In the genomic region with DNA sequence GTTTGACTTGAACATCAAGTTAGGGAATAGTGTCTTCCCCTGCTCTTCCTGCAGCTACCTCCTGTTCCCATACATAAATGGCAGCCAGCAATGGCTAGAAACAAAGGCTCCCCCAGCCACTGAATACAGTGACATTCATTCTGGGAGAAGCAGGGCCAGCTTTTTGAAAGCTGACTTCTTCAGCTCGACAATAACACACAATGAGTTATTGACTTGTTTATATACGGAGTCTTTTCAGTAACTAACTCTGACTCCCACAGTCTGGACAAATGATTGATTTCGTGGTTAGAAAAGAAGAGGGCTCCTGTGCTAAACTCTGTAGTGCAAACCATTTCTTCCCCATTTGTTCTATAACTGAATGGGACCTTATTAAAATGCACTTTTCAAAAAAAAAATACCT, we compare ENCODE assay signal across 25 mouse cellular contexts.
DNase-seq lines count a peak whose midpoint lies in the region; ATAC-seq and TF ChIP-seq lines count a peak whose summit lies in the region.
"Had no signal": no experiment of that assay in that cellular context is flagged by ENCODE, and none has a peak within 500 bp of the region (broad histone marks: within the 10 kb centered on the region; RNA-seq: fewer than 3 reads in every experiment).

No protein-coding gene starts in this region.

- H3K4me2 ChIP-seq in midbrain, postnatal 0 days (ENCODE audit: low read depth, low read length, poor library complexity, severe bottlenecking) = no peak overlapping the region
- H3K4me2 ChIP-seq in midbrain, embryonic 13.5 days (replicated peaks) = no peak overlapping the region
- no peak overlapping the region for H3K4me2 ChIP-seq in hindbrain, embryonic 14.5 days (replicated peaks)
- H3K4me2 ChIP-seq: embryonic facial prominence, embryonic 12.5 days; heart, embryonic 15.5 days; limb, embryonic 12.5 days; liver, embryonic 15.5 days; lung, embryonic 14.5 days; midbrain, embryonic 11.5 days had no signal

- no peaks in the 10 kb centered on the region for H3K36me3 ChIP-seq in midbrain, postnatal 0 days (ENCODE audit: insufficient read depth, low read length)
- no peaks in the 10 kb centered on the region for H3K36me3 ChIP-seq in midbrain, embryonic 13.5 days
- H3K36me3 ChIP-seq in hindbrain, embryonic 14.5 days (replicated peaks; ENCODE audit: control insufficient read depth, insufficient read depth) = no peaks in the 10 kb centered on the region
- H3K36me3 ChIP-seq: embryonic facial prominence, embryonic 12.5 days; heart, embryonic 10.5 days; heart, embryonic 15.5 days; limb, embryonic 12.5 days; liver, embryonic 15.5 days had no signal

- DNase-seq in midbrain, postnatal 0 days (ENCODE audit: low spot score) = peak; percentile 3
- DNase-seq in embryo, embryonic 10.5 days (ENCODE audit: low spot score) = peak; percentile 53
- no peak for DNase-seq in hindbrain, embryonic 14.5 days (ENCODE audit: low spot score)
- peak; percentile 13 for DNase-seq in telencephalon, adult 2 months (ENCODE audit: low read depth, low spot score)
- DNase-seq in urinary bladder, adult 2 months (ENCODE audit: low spot score) = no peak
- DNase-seq: adrenal gland, postnatal 14 days; cerebellum, adult 8-10 months; gastrocnemius, postnatal 25 days; heart, adult 11 months; heart, postnatal 36 days; kidney, adult 9 months; kidney, postnatal 10 days; lung, embryonic 14.5 days; lung, postnatal 14 days had no signal

- H3K4me1 ChIP-seq in midbrain, postnatal 0 days (ENCODE audit: insufficient read depth, low read length) = no peaks in the 10 kb centered on the region
- no peaks in the 10 kb centered on the region for H3K4me1 ChIP-seq in midbrain, embryonic 13.5 days (replicated peaks)
- no peaks in the 10 kb centered on the region for H3K4me1 ChIP-seq in hindbrain, embryonic 14.5 days (replicated peaks; ENCODE audit: control insufficient read depth, insufficient read depth, low read length)
- H3K4me1 ChIP-seq: embryonic facial prominence, embryonic 12.5 days; heart, embryonic 10.5 days; heart, embryonic 15.5 days; limb, embryonic 12.5 days; liver, embryonic 15.5 days had no signal

- no peak overlapping the region for H3K27ac ChIP-seq in midbrain, postnatal 0 days (ENCODE audit: low read depth, low read length)
- H3K27ac ChIP-seq in midbrain, embryonic 13.5 days = no peak overlapping the region
- no peak overlapping the region for H3K27ac ChIP-seq in hindbrain, embryonic 14.5 days
- H3K27ac ChIP-seq: embryonic facial prominence, embryonic 12.5 days; heart, embryonic 10.5 days; heart, embryonic 15.5 days; limb, embryonic 12.5 days; liver, embryonic 15.5 days had no signal

- H3K4me3 ChIP-seq in midbrain, postnatal 0 days (ENCODE audit: low read depth, low read length) = no peak overlapping the region
- no peak overlapping the region for H3K4me3 ChIP-seq in midbrain, embryonic 13.5 days (replicated peaks)
- no peak overlapping the region for H3K4me3 ChIP-seq in hindbrain, embryonic 14.5 days (replicated peaks; ENCODE audit: low read length)
- H3K4me3 ChIP-seq: embryonic facial prominence, embryonic 12.5 days; heart, embryonic 10.5 days; heart, embryonic 15.5 days; limb, embryonic 12.5 days; liver, embryonic 15.5 days had no signal

- 27% methylated on average over 3 of the region's 3 CpGs for WGBS in midbrain, postnatal 0 days
- 32% methylated on average over 3 of the region's 3 CpGs for whole genome bisulfite sequencing in midbrain, embryonic 13.5 days
- WGBS in hindbrain, embryonic 14.5 days = 18% methylated on average over 3 of the region's 3 CpGs

- H3K9me3 ChIP-seq in midbrain, postnatal 0 days (ENCODE audit: low read length) = no peaks in the 10 kb centered on the region
- H3K9me3 ChIP-seq in midbrain, embryonic 13.5 days = no peaks in the 10 kb centered on the region
- no peaks in the 10 kb centered on the region for H3K9me3 ChIP-seq in hindbrain, embryonic 14.5 days (ENCODE audit: control insufficient read depth, low read length)
- H3K9me3 ChIP-seq: embryonic facial prominence, embryonic 12.5 days; heart, embryonic 10.5 days; heart, embryonic 15.5 days; limb, embryonic 12.5 days; liver, embryonic 15.5 days had no signal

- no peak for ATAC-seq in midbrain, postnatal 0 days (ENCODE audit: low FRiP score)
- no peak for ATAC-seq in midbrain, embryonic 13.5 days
- peak; percentile 24; the same call in 1 of the 2 replicates for ATAC-seq in hindbrain, embryonic 14.5 days (ENCODE audit: low FRiP score)
- ATAC-seq in megakaryocyte-erythroid progenitor cell, adult 5-6 weeks (replicated peaks; ENCODE audit: low FRiP score, low TSS enrichment, poor library complexity, severe bottlenecking) = no peak
- ATAC-seq: CD4-positive, CD25-positive, alpha-beta regulatory T cell, adult 4 months; forebrain, embryonic 14.5 days; intestine, postnatal 0 days had no signal

- no peak for TF ChIP-seq CTCF in midbrain, postnatal 0 days (IDR thresholded peaks at IDR 0.05)

- no peak overlapping the region for H3K9ac ChIP-seq in midbrain, postnatal 0 days (replicated peaks; ENCODE audit: low read length, poor library complexity, severe bottlenecking)
- H3K9ac ChIP-seq in midbrain, embryonic 13.5 days (replicated peaks) = no peak overlapping the region
- no peak overlapping the region for H3K9ac ChIP-seq in hindbrain, embryonic 14.5 days
- H3K9ac ChIP-seq: embryonic facial prominence, embryonic 12.5 days; heart, embryonic 15.5 days; limb, embryonic 12.5 days; liver, embryonic 15.5 days; lung, embryonic 14.5 days had no signal

- H3K27me3 ChIP-seq in midbrain, postnatal 0 days (ENCODE audit: insufficient read depth, low read length) = no peaks in the 10 kb centered on the region
- H3K27me3 ChIP-seq in midbrain, embryonic 13.5 days = no peaks in the 10 kb centered on the region
- no peaks in the 10 kb centered on the region for H3K27me3 ChIP-seq in hindbrain, embryonic 14.5 days (ENCODE audit: control insufficient read depth, insufficient read depth, low read length)
- H3K27me3 ChIP-seq: embryonic facial prominence, embryonic 12.5 days; heart, embryonic 15.5 days; limb, embryonic 12.5 days; liver, embryonic 15.5 days had no signal

Comparison
In these comparisons a context has a peak if more than half of its experiments do, and no peak if none do; other contexts are left out.
1. DNase-seq: peak in midbrain, postnatal 0 days (single experiment), embryo, embryonic 10.5 days (single experiment) and telencephalon, adult 2 months (single experiment); none in hindbrain, embryonic 14.5 days (single experiment) and urinary bladder, adult 2 months (single experiment).